Mouse (Mus musculus) hindbrain, embryonic 15.5 days (tissue): ENCODE measurements around the gene Kitl. TPM values are rescaled to one million over a fixed set of nuclear protein-coding genes. Genes with fewer than 3 reads are reported as not detected.

Source experiments
- ATAC-seq: fragments of 200-750 bp; cut with Nextera tagmentation; 2 replicates; pipeline ENCODE4 v1.8.0; 2017; ENCODE audit warnings: low read depth, moderate number of reproducible peaks, moderate TSS enrichment; ENCODE audit not compliant: low FRiP score
- H3K27ac ChIP-seq: fragments of 300-500 bp; sonication (generic); replicated peaks from 2 replicates; pipeline ENCODE4 v1.5.1; 2015; ENCODE audit warnings: mild to moderate bottlenecking, inconsistent platforms
- H3K27me3 ChIP-seq: fragments of 300-500 bp; sonication (generic); 2 replicates; pipeline ENCODE4 v1.6.1; 2015; ENCODE audit warnings: control low read depth, inconsistent platforms
- H3K36me3 ChIP-seq: fragments of 300-500 bp; sonication (generic); 2 replicates; pipeline ENCODE4 v1.6.1; 2015; ENCODE audit warnings: control low read depth, inconsistent platforms
- H3K4me1 ChIP-seq: fragments of 300-500 bp; sonication (generic); replicated peaks from 2 replicates; pipeline ENCODE4 v1.6.1; 2015; ENCODE audit warnings: control low read depth, inconsistent platforms
- H3K4me2 ChIP-seq: fragments of 300-500 bp; sonication (generic); 2 replicates; pipeline ENCODE4 v1.6.1; 2015; ENCODE audit warnings: moderate library complexity, mild to moderate bottlenecking, inconsistent platforms
- H3K4me3 ChIP-seq: fragments of 300-500 bp; sonication (generic); 2 replicates; pipeline ENCODE4 v1.5.1; 2015; ENCODE audit warnings: mild to moderate bottlenecking, inconsistent platforms
- H3K9ac ChIP-seq: fragments of 300-500 bp; sonication (generic); 2 replicates; pipeline ENCODE4 v1.6.1; 2015; ENCODE audit warnings: inconsistent platforms
- H3K9me3 ChIP-seq: fragments of 300-500 bp; sonication (generic); 2 replicates; pipeline ENCODE4 v1.6.1; 2016; ENCODE audit warnings: control low read depth, inconsistent platforms
- WGBS: fragments of 180-500 bp; shearing (Covaris S2); methylation state at CpG from one replicate; pipeline ENCODE4 v1.1.7; 2015; 5-methylcytosine and 5-hydroxymethylcytosine counted together
- polyA plus RNA-seq: library from polyadenylated mRNA; unstranded; fragments of >200 nt; fragmentation: Nextera tagmentation; extraction: Ambion mirVana; gene quantifications from 2 replicates; pipeline ENCODE4 v1.2.1, GENCODE M21; 2015

The Kitl gene
- polyA plus RNA-seq: 24.3 and 30.7 TPM in 2 replicates

DNA sequence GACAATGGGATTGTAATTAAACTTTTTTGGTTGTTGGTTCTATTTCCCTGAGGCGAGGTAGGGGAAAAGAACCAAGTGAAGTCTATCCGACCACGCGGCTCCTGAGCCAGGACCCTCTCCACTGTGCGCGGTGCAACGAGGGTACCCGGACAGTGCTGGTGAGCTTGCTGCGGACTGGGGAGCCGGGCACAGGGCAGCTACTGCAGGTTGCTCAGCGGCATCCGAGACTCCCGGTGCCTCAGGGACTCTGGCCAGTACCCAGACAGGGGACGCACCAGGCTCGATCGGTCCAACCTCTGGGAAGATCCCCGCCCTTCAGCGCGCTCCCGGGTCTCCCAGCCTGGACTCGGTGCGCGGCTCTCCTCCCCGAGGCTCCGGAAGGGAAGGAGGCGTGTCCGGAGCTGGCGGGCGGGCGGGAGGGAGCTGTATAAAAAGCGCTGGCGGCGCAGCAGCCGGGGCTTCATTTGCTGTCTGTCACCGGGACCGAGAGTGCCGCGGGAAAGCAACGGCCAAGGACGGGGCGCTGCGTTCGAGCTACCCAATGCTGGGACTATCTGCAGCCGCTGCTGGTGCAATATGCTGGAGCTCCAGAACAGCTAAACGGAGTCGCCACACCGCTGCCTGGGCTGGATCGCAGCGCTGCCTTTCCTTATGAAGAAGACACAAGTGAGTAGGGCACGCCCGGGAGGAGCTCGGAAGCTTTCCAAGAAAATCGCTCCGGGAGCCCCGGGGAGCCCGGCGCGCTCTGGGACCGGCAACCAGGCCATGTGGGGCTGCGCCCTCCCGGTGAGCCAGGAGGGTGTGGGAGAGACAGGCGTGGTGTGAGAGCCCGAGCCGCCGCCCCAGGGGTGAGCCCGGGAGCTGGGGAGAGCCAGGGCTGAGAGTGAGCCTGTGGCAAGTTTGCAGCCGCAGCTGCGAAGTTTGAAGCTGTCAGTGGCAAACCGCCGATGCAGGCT, at the start of gene Kitl:
TSS of gene Kitl (plus strand) at position 261 of the 956 bp plus-strand sequence.
- peak; percentile 90 for ATAC-seq
- Histone ChIP-seq H3K27ac (peak within 1 kb of the TSS; percentile 77), H3K36me3 (no peaks in the 10 kb centered on the region), H3K9me3 (no peaks in the 10 kb centered on the region), H3K27me3 (peaks cover 12% of the 10 kb centered on the region; the same call in 1 of the 2 replicates), H3K4me3 (peak within 1 kb of the TSS; percentile 80), H3K4me2 (peak within 1 kb of the TSS; percentile 95), H3K9ac (peak within 1 kb of the TSS; percentile 72), H3K4me1 (peaks cover 21% of the 10 kb centered on the region; the same call in 1 of the 2 replicates)
- under 1% methylated on average over 70 of the region's 70 CpGs for WGBS

DNA sequence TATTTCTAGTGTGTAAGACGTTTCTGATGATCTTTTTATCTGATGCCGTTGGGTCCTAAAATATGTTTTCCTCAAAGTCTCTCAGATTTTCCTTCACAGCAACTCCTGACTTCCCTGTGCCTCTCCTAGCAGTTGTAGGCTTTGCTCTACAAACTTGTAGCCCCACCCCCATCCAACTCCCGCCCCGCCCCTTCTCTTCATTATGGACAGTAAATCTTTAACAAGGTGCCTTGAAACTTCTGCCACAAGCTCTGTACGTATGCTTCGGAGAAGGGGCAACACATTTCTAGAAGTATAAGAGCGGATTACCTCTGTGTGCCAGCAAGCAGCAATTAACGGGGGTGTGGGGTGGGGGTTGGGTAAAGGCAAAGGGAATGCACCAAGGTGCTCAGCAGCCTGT, 42.6 kb upstream of the Kitl start:
- Histone ChIP-seq H3K9me3 (no peaks in the 10 kb centered on the region), H3K4me3 (no peak overlapping the region), H3K4me1 (no peaks in the 10 kb centered on the region), H3K4me2 (no peak overlapping the region), H3K27ac (no peak overlapping the region), H3K36me3 (no peaks in the 10 kb centered on the region), H3K9ac (no peak overlapping the region), H3K27me3 (no peaks in the 10 kb centered on the region)
- ATAC-seq: no peak
- WGBS: 72% methylated on average over 8 of the region's 8 CpGs

DNA sequence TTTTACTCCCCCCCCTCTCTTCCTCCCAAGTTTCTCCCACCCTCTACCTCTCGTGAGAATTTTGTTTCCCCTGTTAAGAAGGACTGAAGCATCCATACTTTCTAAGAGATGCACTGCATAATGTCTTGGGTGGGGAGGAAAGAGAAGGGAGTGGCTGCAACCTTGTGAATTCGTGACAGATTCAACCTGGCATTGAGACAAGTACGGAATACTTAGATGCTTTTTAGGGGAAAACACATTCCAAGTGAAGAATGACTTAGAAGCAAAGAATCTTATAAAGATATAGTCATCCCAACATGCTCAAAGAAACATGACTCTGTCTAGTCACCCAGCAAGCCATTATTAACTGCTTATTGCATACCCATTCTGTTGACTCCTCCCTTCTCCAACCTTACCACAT, 35.3 kb upstream of the Kitl start:
- Histone ChIP-seq H3K9ac (no peak overlapping the region), H3K36me3 (no peaks in the 10 kb centered on the region), H3K4me3 (no peak overlapping the region), H3K4me1 (no peaks in the 10 kb centered on the region), H3K27ac (no peak overlapping the region), H3K4me2 (no peak overlapping the region), H3K27me3 (no peaks in the 10 kb centered on the region), H3K9me3 (no peaks in the 10 kb centered on the region)
- ATAC-seq: no peak
- WGBS: 91% methylated on average over 3 of the region's 3 CpGs

DNA sequence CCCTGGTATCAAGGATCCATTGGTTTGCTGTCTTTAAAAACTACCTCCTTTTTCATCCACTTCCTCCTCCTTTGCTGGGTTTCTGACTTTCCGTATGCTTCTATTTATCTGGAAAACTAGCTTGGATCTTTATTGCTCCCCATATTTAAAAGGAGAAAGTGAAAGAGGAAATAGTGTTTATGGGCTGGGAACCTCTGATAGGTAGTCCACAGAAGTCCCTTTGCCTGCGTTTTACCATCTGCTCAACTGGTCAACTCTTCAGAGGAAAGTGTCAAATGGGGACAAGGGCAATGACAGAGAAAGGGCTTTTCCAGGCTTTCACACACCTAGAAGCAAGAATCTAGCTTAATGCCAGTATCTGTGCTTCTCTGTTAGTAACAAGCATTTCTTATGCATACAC, 34.5 kb upstream of the Kitl start:
- no peak for ATAC-seq
- H3K4me3 ChIP-seq: no peak overlapping the region
- no peaks in the 10 kb centered on the region for H3K27me3 ChIP-seq
- no peaks in the 10 kb centered on the region for H3K9me3 ChIP-seq
- H3K27ac ChIP-seq: no peak overlapping the region
- WGBS: 86% methylated on average over 2 of the region's 2 CpGs
- H3K4me2 ChIP-seq: no peak overlapping the region
- no peaks in the 10 kb centered on the region for H3K36me3 ChIP-seq
- H3K4me1 ChIP-seq: no peaks in the 10 kb centered on the region
- no peak overlapping the region for H3K9ac ChIP-seq

- no peak for ATAC-seq
- Histone ChIP-seq H3K4me1 (no peaks in the 10 kb centered on the region), H3K4me3 (no peak overlapping the region), H3K27me3 (no peaks in the 10 kb centered on the region), H3K4me2 (no peak overlapping the region), H3K36me3 (no peaks in the 10 kb centered on the region), H3K27ac (no peak overlapping the region), H3K9ac (no peak overlapping the region), H3K9me3 (no peaks in the 10 kb centered on the region)
- 92% methylated on average over 5 of the region's 5 CpGs for WGBS
These were observed 33.5 kb upstream of the Kitl start for GRCm38 (mm10) chr10:99981887-99982286.

GRCm38 (mm10) chr10:99986745-99987144, 28.7 kb upstream of the Kitl start:
- no peak overlapping the region for H3K27ac ChIP-seq
- H3K4me2 ChIP-seq: no peak overlapping the region
- no peaks in the 10 kb centered on the region for H3K36me3 ChIP-seq
- H3K9ac ChIP-seq: no peak overlapping the region
- H3K4me3 ChIP-seq: no peak overlapping the region
- ATAC-seq: no peak
- H3K4me1 ChIP-seq: no peaks in the 10 kb centered on the region
- 75% methylated on average over 8 of the region's 8 CpGs for WGBS
- no peaks in the 10 kb centered on the region for H3K27me3 ChIP-seq
- no peaks in the 10 kb centered on the region for H3K9me3 ChIP-seq

GRCm38 (mm10) chr10:99989758-99990157, 25.7 kb upstream of the Kitl start:
- H3K9me3 ChIP-seq: no peaks in the 10 kb centered on the region
- no peak overlapping the region for H3K27ac ChIP-seq
- H3K4me3 ChIP-seq: no peak overlapping the region
- no peaks in the 10 kb centered on the region for H3K36me3 ChIP-seq
- H3K4me1 ChIP-seq: no peaks in the 10 kb centered on the region
- no peak overlapping the region for H3K4me2 ChIP-seq
- no peak overlapping the region for H3K9ac ChIP-seq
- H3K27me3 ChIP-seq: no peaks in the 10 kb centered on the region
- ATAC-seq: no peak

DNA sequence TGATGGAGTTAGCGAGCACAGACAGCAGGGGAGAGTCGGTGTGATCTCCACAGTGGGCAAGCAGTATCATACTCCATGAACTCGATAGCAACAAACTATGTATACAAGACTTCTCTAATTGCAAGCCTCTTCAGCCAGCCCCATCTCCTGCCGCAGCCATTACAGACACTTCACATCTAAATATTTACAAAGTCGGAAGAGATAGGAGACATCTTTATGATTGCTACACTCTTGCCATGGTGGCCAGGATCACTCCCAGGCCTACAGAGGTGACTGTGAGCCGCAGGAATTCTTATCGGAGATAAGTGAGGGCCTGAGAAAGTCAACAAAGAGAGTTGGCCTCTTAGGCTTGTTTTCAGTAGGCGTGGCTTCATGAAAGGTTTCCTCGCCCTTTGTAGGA, 23.3 kb upstream of the Kitl start:
- no peak overlapping the region for H3K4me3 ChIP-seq
- H3K27ac ChIP-seq: no peak overlapping the region
- ATAC-seq: no peak
- 89% methylated on average over 9 of the region's 9 CpGs for WGBS
- no peaks in the 10 kb centered on the region for H3K9me3 ChIP-seq
- no peaks in the 10 kb centered on the region for H3K4me1 ChIP-seq
- no peak overlapping the region for H3K4me2 ChIP-seq
- no peak overlapping the region for H3K9ac ChIP-seq
- no peaks in the 10 kb centered on the region for H3K36me3 ChIP-seq
- H3K27me3 ChIP-seq: no peaks in the 10 kb centered on the region

DNA sequence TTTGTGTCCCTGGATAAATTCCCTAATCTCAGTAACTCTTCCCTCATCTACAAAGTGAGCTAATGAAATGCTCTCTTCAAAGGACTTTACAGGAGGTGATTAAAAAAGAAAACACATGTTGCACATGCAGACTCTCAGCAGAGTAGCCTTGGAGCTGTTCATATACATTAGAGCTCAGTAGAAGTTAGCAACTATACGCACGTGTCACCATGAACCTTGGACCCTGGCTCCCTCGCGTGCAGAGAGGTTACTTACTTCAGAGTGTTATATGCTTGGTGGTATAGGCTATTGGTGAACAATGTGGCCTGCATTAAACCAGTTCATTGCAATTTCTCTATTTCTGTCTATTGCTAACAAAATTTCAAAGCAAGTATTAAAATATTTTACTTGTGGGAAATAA, 14.0 kb upstream of the Kitl start:
- Histone ChIP-seq H3K4me3 (no peak overlapping the region), H3K4me2 (no peak overlapping the region), H3K27me3 (no peaks in the 10 kb centered on the region), H3K4me1 (no peaks in the 10 kb centered on the region), H3K9me3 (no peaks in the 10 kb centered on the region; the same call in 1 of the 2 replicates), H3K9ac (no peak overlapping the region), H3K36me3 (no peaks in the 10 kb centered on the region), H3K27ac (no peak overlapping the region)
- ATAC-seq: no peak
- 89% methylated on average over 4 of the region's 4 CpGs for WGBS

GRCm38 (mm10) chr10:100003797-100004196, 11.6 kb upstream of the Kitl start:
- Histone ChIP-seq H3K36me3 (no peaks in the 10 kb centered on the region), H3K27ac (no peak overlapping the region), H3K4me1 (no peaks in the 10 kb centered on the region), H3K4me3 (no peak overlapping the region), H3K27me3 (no peaks in the 10 kb centered on the region), H3K4me2 (no peak overlapping the region), H3K9ac (no peak overlapping the region), H3K9me3 (no peaks in the 10 kb centered on the region; the same call in 1 of the 2 replicates)
- WGBS: 86% methylated on average over 4 of the region's 4 CpGs
- no peak for ATAC-seq

GRCm38 (mm10) chr10:100009681-100010080, 5.7 kb upstream of the Kitl start:
- Histone ChIP-seq H3K9ac (no peak overlapping the region), H3K27me3 (peaks cover 9% of the 10 kb centered on the region; the same call in 1 of the 2 replicates), H3K36me3 (no peaks in the 10 kb centered on the region), H3K27ac (no peak overlapping the region), H3K9me3 (no peaks in the 10 kb centered on the region), H3K4me2 (no peak overlapping the region), H3K4me1 (no peaks in the 10 kb centered on the region), H3K4me3 (no peak overlapping the region)
- 48% methylated on average over 6 of the region's 6 CpGs for WGBS
- ATAC-seq: no peak

- H3K4me1 ChIP-seq: no peaks in the 10 kb centered on the region
- peaks cover 9% of the 10 kb centered on the region; the same call in 1 of the 2 replicates for H3K27me3 ChIP-seq
- 80% methylated on average over 9 of the region's 9 CpGs for WGBS
- H3K9me3 ChIP-seq: no peaks in the 10 kb centered on the region
- H3K36me3 ChIP-seq: no peaks in the 10 kb centered on the region
- no peak overlapping the region for H3K4me2 ChIP-seq
- ATAC-seq: no peak
- H3K9ac ChIP-seq: no peak overlapping the region
- no peak overlapping the region for H3K27ac ChIP-seq
- H3K4me3 ChIP-seq: no peak overlapping the region
These were observed 5.1 kb upstream of the Kitl start for GRCm38 (mm10) chr10:100010291-100010690.
